Mouse (Mus musculus) urinary bladder, postnatal 4 days (tissue): ENCODE measurements around the gene Tm2d3.
A peak's percentile ranks its signal among the peaks of the same experiment; 100 is the strongest.

Experiments used
- DNase-seq, 2 experiments: peaks; one replicate each; pipeline ENCODE4 v3.0.0; 2021 to 2022; ENCODE audit warnings: low spot score in 2 of 2

The Tm2d3 gene

DNA sequence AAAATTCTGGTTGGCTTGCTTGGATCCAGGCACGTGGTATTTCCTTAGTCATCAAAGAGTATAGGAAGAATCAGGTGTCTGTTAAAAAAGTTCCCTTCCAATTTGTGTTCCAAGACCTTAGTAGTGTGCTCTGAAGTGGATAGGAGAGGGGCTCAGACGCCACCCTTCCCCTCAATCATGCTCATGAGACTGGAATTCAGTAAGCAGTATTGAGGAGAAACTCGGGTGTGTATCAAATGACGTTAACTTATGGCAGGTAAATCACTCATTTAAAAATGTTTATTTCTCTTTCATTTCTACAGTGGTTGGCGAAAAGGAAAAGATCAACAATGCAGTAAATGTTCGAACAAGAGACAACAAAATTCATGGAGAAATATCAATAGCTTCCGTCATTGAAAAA is at the start of gene Tm2d3:
TSS of gene Tm2d3 (plus strand) at position 301 of the 400 bp plus-strand sequence.
- DNase-seq: no peak

DNA sequence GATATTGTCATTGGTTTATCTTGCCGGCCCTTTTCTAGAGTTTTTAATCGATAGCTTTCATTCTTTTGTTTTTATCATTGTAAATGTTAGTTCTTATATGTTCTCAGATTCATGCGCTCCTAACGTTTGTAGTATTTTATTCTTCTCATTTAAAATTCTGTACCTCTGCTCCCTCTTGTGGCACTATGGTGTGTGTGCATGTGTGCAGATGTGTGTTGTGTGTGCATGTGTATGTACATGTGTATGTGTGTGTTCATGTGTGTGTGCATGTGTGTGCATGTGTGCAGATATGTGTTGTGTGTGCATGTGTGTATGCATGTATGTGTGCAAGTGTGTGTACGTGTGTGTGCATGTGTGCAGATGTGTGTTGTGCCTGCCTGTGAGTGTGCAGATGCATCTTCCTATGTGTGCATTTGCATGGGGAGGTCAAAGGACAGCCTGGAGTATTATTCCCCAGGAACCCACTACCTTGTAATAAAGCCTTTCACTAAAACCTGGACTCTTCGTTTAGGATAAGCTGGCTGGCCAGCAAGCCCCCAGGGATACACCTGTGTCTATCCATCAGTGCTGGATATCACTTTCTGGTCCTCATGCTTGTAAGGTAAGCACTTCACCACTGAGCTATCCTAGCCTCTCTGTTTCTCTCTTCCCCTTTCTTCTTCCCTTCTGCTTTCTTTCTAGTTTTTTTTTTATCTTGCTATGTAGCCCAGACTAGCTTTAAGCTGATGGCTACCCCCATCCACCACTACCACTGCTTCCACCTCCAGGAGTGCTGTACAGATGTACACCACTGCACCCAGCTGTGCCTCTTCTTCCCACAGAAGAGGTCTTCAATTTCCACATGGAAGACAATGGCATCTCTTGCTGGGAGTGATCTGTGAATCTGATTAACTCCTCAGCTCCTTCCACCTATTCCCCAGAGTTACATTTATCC is 48.3 kb upstream of the Tm2d3 start:
- no peak for DNase-seq

DNA sequence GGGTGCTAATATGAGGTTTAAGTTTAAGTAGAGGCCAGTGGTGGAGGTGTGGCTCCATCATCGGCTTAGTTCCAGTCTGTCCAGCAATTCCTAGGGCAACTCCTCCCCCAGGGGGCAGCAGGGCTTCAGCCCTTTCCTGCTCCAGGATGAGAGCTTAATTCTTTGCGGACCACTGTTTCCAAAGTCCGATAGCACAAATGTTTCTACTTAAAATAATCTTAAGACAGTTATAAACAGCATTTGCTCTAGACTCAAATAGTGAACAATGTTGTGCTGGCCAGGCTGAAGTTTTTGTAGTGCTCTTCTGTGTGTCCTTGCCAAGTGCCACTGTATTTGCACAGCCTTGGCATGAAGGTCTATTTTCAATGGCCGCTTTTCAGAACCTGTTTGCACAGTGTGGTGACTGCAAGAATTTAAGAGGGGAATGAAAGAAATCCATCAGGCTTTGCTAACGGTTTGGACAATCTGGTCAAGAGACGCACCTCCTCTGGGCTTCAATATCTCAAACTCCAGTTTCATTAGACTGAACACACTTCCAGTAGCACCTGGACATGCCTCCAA is 47.0 kb upstream of the Tm2d3 start:
- no peak for DNase-seq

DNA sequence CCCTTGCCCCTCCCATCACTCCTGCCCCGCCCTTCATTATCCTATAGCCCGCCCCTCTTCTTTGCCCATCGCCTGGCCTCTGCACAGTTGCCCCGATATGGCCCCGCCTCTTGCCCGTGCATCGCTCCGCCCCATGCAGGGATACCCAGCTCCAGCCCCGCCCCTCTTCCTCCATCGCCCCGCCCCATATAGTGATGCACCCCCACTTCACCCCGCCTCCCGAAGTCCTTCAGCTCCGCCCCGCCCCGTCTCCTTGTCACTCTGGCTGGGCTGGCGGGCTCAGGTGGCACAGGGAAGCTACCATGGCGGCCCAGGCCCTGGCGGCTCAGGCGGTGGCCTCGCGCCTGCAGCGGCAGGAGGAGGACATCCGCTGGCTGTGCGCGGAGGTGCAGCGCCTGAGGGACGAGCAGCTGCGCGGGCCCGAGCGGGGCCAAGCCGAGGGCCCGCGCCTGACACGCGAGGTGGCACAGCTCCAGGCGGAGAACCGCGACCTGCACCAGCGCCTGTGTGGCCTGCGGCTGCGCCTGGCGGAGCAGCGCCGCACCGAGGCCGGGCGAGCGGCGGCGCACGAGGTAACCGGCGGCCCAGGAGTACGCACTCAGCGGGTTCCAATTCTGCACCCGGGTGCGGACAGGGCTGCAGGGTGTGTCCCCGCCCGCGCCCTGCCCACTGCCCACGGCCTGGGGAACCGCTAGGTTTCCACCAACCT is 46.2 kb upstream of the Tm2d3 start, which contains the start of gene Tarsl2:
TSS of gene Tarsl2 (plus strand) at position 256 of the 709 bp plus-strand sequence.
- DNase-seq: peak; percentile 89 to 94

DNA sequence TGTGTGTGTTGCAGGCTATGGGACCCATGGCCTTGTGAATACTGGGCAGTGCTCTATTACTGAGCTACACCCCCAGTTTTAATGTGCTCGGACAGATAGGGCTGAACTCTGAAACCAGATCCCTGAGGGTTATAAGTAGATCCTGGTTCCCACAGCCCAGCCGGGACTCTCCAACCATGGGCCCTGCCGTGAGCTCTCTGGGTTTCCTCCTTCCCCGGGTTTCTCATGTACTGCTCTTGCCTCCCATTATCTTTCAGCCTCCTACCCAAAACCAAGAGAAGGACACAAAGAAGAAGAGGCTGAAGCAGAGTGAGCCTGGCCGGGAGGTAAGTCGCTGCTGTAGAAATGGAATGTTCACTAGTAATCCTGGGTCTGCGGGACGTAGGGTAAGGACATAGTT is 45.0 kb upstream of the Tm2d3 start:
- DNase-seq: no peak

DNA sequence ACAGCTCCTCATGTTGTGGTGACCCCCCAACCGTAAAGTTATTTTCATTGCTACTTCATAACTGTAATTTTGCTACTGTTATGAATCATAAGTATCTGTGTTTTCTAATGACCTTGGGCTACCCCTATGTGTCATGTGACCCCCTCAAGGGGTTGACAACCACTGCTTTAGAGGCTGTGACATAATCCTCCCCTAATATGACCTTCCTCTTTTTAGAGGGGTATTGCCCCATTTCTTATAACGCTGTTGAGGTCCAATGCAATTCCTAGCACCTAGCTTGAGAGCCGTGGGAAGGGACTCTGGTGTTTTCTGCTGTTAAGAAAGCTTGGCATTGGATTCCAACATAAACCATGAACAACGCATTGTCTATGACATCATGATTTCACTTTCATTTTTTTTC is 40.3 kb upstream of the Tm2d3 start:
- DNase-seq: no peak

DNA sequence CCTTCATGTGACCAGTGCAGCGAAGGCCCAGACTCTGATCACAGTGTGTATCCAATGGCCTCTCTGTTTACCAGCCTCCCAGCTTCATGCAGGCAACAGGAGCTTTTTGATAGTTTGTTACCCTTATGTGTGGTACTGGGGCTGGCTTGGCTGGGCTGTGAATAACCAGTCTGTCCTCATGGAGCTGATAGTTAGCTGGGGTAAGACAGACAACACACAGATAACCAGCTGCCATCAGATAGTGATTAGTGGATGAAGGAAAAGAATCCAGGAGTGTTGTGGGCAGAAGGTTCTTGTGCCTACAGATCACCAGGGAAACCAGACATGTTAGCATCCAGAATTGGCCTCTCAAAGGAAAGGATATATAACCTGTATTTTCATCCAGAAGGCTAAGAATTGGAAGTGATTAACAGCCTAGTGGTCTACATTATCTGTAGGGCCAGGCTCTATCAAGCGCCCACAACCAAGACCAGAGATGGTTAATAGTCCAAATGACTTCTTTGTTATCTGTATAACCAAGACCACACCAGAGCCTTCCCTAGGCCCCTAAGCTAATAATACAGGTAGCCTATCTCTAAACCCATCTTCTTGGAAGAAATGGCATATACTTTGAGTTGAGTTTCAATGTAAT is 33.4 kb upstream of the Tm2d3 start:
- DNase-seq: no peak

DNA sequence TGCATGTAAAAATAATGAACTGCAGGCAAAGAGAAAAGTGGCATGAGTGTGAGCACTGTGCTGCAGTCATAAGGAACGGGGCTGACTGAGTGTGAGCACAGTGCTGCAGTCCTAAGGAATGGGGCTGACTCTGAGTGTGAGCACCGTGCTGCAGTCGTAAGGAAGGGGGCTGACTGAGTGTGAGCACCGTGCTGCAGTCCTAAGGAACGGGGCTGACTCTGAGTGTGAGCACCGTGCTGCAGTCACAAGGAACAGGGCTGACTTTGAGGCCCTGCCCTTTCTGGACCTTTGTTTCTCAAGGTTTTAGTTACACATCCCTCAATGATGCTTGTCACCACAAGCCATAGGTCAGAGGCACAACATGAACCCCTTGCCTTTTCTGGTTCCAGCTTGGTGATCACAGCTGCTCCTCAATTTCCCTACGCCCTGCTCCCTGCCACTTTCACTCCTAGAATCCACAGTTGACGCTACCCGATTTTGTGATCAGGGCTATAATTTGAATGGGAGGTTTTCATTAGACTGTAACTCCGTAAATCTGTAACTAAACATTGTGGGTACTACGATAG is 27.7 kb upstream of the Tm2d3 start:
- no peak for DNase-seq

DNA sequence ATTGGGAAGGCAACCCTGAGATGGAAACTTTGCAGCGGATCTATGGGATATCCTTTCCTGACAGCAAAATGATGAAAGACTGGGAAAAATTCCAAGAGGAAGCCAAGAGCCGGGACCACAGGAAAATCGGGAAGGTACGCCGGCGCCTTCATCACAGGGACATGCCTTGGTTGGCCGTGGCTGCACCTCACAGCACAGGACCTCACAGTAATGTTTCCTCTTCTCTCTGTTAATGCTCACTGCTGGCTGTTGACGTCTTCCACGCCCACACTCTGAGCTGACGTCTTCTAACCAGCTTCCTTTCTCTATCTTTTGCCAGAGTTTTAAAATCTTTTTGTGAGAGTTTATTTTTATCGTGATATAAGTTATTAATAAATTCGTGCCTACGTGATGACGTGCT is 27.1 kb upstream of the Tm2d3 start:
- DNase-seq: no peak

DNA sequence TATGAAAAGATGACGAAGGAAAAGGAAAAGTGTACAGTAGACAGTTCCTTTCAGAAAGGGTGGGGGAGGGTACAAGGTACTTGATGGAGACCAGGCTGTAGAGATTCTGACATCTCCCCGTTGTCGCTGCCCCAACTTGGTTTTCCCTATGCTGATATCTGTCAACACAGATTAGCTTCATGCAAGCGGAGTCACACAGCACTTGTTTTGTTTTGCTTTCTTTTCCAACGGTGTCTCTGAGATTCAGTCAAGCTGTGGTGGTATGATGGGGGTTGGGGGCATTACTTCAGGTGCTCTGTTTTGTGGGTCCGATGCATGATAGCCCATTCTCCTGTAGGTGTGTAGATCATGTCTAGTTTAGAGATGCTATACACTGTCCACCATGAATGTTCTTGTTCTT is 23.5 kb upstream of the Tm2d3 start:
- DNase-seq: no peak

DNA sequence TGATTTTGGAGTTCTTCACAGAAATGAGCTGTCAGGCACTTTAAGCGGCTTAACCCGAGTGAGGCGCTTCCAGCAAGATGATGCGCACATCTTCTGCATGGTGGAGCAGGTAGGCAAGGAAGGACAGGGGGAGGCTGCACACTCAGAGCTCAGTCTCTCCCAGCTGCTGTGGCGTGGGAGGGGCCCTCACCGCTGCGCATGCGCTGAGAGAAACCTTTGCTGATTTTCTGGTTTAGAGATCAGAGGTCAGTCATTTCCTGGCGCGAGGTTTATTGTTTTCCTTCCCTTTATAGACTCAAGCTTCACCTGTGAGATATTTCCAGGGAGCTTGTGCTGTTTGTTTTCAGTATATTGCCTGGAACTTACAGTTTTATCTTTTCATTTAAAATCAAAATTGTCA is 12.9 kb upstream of the Tm2d3 start:
- DNase-seq: no peak

DNA sequence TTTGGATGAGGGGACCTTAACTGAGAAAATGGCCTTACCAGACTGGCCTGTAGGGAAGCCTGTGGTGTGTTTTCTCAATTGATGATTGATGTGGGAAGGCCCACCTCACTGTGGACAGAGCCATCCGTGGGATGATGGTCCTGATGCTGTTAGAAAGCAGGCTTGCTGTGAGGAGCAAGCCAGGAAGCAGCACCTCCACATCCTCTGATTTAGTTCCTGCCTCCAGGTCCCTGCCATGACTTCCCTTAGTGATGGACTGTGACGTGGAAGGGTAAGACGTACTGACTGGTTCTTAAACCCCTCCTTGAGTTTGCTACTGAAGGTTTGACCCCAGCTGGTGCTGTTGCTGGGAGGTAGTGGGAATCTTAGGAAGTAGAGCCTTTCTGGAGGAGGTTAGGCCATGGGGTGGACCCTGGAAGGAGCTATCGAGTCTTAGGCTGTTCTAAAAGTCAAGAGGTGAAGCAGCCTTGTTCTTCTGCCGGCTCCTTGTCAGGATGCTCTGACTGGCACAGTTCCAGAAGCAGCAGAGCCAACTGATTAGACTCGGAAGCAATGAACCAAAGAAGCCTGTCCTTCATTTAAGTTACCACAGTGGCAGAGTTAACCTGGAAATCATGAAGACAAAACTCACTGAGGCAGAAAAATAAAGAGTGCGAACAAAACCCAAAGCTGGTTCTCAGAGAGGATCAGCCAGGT is 11.9 kb upstream of the Tm2d3 start:
- no peak for DNase-seq

DNA sequence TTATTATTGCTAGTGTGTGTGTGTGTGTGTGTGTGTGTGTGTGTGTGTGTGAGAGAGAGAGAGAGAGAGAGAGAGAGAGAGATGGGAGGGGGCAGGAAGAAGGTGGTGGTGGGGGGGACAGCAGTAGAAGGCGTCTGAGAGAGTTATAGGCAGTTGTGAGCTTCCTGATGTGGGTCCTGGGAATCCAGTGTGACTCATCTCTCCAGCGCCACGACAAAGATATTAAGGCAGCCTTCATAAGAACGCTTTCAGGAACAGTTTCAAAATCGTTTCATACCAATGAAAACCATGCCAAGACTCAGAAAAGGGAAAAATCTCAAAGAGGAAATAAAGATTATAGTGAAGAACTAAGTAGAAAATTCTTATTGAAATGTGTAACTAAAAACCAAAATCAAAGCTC is 9.8 kb upstream of the Tm2d3 start:
- no peak for DNase-seq

DNA sequence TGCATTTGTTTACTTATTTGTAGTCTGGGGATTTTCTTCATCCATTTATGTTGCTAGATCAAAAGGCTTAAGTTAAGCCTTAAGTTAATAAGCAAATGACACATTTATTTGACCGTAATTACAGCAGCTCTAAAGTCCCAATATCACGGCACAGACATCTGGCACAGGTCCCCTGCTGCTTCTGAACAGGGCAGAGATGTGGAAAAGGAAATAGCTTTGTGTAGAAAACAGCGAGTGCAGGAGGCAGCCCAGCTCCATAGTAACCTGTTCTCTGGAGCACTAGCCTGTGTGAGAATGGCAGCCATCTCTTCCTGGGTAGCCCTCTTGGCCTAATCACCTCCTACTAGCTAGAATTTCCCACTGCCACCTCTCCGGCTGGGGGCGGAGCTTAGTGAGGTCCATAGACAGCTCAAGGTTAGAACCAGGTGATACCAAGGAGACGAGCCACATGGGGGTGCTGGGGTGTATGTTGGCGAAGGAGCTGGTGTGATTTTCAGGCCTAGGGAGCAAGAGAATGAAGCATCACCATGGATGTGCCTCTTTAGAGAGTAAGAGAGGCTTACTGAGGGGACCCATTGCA is 6.6 kb upstream of the Tm2d3 start:
- DNase-seq: no peak

DNA sequence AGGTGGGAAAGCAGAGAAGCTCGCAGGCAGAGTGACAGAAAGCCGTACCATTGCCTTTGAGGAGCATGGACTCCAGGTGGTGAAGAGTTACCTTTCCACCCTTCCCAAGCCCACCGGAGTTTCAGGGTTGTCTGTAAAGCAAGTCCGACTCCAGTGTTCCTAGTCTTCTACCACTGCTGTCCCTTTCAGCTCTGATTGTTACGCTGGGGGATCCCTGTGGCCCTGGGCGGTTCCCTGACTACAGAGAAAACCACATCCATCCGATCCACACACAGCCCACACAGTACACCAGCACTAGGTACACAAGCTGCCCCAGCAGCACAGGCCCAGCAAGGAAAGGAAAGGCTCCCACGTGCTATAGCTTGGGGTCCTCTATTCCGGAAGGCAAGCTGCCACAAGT is 4.3 kb upstream of the Tm2d3 start:
- no peak for DNase-seq

DNA sequence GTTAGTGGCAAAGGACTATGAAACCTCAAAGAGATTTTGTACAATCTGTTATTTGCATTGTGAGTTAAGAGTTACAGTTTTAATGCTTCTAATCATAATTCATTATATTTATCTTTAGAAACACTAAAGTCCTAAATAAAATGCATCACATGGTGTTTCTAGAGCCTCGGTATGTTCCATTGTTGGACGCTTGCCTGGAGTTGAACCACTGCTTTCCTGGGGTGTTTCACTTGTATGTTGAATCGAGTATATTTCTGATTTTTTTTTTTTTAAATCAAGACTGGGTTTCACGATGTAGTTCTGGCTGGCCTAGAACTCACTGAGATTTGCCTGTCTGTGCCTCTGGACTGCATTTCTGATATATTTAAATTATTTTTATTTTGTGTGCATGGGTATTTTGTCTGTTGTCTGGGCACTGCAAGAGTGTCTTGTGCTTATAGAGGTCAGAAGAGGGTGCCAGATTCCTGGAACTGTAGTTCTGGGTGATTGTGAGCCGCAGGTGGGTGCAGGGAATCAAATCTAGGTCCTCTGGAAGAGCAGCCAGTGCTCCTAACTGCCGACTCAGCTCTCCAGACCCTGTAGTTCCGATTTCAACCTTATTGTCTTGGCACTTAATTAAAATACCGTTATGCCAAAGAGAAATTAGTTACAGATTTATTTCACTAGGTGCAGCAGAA is 1.1 kb downstream of the Tm2d3 start:
- no peak for DNase-seq

DNA sequence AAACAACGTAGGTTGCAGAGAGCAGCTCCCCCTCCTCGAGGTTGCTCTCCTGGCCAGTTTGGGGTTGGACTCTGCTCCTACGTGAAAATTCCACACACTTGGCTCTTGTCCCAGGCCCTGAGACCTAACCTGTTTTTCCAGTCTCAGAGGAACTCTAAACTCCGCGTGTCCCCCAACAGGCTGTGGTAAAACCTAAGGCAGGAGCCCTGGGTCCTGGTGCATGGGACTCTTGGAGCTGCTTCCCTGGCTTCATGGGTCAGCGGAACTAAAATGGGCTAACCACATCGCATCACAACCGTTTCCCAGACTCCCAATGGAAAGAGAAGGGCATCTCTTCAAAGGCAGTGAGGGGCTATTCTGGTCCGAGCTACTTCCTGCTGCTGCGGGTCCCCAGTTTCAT is 1.9 kb downstream of the Tm2d3 start:
- DNase-seq: peak in 1 of 2 experiments; percentile 41

DNA sequence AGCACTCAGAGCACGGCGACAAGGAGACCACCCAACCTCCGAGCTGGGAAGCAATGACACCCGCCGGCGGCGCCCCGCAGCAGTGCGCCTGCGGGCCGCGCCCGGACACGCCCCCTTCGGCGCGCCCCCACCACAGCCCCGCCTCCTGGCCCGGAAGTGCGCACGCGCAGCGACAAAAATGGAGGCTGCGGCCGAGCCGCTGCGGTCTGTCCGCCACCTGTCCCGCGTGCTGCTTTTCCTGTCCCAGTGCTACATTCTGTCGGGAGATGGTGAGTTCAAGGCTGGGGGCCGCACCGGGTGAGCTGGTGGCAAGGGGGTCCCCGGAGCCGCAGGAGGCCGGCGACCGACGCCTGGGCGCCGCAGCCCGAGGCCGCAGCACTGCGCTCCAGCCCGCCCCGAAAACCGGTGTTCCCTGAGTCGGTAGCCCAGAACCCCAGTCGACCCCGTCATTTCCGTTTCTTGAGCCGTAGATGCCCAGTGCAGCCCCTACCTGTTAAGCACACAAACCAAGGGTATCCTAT is 2.4 kb downstream of the Tm2d3 start:
- peak; percentile 86 to 91 for DNase-seq

DNA sequence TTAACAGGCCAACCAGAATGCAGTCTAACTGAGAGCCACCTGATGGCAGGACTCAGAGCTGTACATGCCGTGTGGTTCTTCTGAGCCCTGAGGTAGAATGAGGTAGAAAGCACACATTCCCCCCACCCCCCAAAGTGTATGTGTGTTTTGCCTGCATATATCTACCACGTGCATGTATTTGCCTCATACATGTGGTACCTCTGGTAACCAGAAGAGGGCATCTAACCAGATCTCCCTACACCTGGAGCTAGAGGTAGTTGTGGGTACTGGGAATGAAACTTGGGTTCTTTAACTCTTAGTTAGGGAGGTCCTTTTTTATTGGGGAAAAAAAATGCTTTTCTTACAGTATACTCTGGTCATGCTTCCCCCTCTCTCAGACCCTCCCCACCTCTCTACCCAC is 5.5 kb downstream of the Tm2d3 start:
- DNase-seq: no peak

DNA sequence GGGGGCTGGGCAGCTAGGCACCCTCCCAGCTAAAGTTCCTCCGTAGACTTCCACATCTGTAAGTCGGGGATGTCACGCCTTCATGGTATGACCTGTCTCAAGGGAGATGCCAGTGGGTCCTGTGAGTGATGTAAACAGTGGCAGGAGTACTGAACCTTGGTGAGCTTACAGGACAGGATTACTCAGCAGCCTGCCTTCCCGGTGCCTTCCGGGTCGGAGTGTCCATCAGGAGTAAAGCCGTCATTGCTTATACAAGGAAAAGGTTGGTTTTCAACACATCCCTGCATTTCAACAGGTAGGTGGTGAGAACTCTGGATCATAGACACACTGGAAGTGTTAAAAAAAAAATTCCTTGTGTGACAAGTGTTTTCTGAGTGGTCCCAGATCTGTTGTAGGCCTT is 11.1 kb downstream of the Tm2d3 start:
- peak in 1 of 2 experiments; percentile 51 for DNase-seq
